Mouse (Mus musculus) neural tube, embryonic 14.5 days (tissue): ENCODE measurements at regions not wholly inside any gene's neighbourhood (a gene's known extent, or its start where the extent isn't known, plus 50 kb on each side); places are given as distances from the start of the nearest gene placed in this dataset.

Experiments used
- ATAC-seq: fragments of 200-750 bp; cut with Nextera tagmentation; 2 replicates; pipeline ENCODE4 v1.8.0; 2017; ENCODE audit warnings: low read depth, mild to moderate bottlenecking, moderate TSS enrichment, moderate library complexity
- H3K27ac ChIP-seq: fragments of 300-500 bp; sonication (generic); 2 replicates; pipeline ENCODE4 v1.5.1; 2014; ENCODE audit warnings: low read depth, mild to moderate bottlenecking, control low read depth, low read length, moderate library complexity, mixed read lengths
- H3K27me3 ChIP-seq: fragments of 300-500 bp; sonication (generic); 2 replicates; pipeline ENCODE4 v1.6.1; 2014; ENCODE audit warnings: low read length; ENCODE audit not compliant: control insufficient read depth, insufficient read depth
- H3K36me3 ChIP-seq: fragments of 300-500 bp; sonication (generic); 2 replicates; pipeline ENCODE4 v1.6.1; 2014; ENCODE audit warnings: low read length, mixed read lengths; ENCODE audit not compliant: control insufficient read depth, insufficient read depth
- H3K4me1 ChIP-seq: fragments of 300-500 bp; sonication (generic); 2 replicates; pipeline ENCODE4 v1.6.1; 2014; ENCODE audit warnings: low read length; ENCODE audit not compliant: control insufficient read depth, insufficient read depth
- H3K4me2 ChIP-seq: fragments of 300-500 bp; sonication (generic); 2 replicates; pipeline ENCODE4 v1.6.1; 2014; ENCODE audit warnings: mild to moderate bottlenecking, low read depth, low read length, control low read depth
- H3K4me3 ChIP-seq: fragments of 300-500 bp; sonication (generic); 2 replicates; pipeline ENCODE4 v1.5.1; 2014; ENCODE audit warnings: low read depth, low read length, control low read depth, mixed read lengths
- H3K9ac ChIP-seq: fragments of 300-500 bp; sonication (generic); replicated peaks from 2 replicates; pipeline ENCODE4 v1.6.1; 2014; ENCODE audit warnings: low read depth, mild to moderate bottlenecking, control low read depth, low read length, mixed read lengths
- H3K9me3 ChIP-seq: fragments of 300-500 bp; sonication (generic); 2 replicates; pipeline ENCODE4 v1.6.1; 2016; ENCODE audit warnings: low read length; ENCODE audit not compliant: control insufficient read depth
- WGBS: fragments of 180-500 bp; shearing (Covaris S2); extraction: QIAGEN DNeasy Blood & Tissue Kit; methylation state at CpG from one replicate; pipeline ENCODE4 v1.1.7; 2014; 5-methylcytosine and 5-hydroxymethylcytosine counted together

- no peak overlapping the region for H3K4me3 ChIP-seq
- no peak overlapping the region for H3K9ac ChIP-seq
- no peaks in the 10 kb centered on the region for H3K4me1 ChIP-seq
- no peak for ATAC-seq
- H3K9me3 ChIP-seq = no peaks in the 10 kb centered on the region
- 88% methylated on average over 9 of the region's 9 CpGs for WGBS
- H3K4me2 ChIP-seq = no peak overlapping the region
- no peaks in the 10 kb centered on the region for H3K36me3 ChIP-seq
- H3K27ac ChIP-seq = no peak overlapping the region
- H3K27me3 ChIP-seq = no peaks in the 10 kb centered on the region
Observed at GRCm38 (mm10) chr8:36394487-36394886, 598.9 kb upstream of the AI429214 start.

GRCm38 (mm10) chr8:36396493-36396892, 596.9 kb upstream of the AI429214 start:
- Histone ChIP-seq H3K27ac (no peak overlapping the region), H3K9me3 (no peaks in the 10 kb centered on the region), H3K4me1 (no peaks in the 10 kb centered on the region), H3K36me3 (no peaks in the 10 kb centered on the region), H3K4me2 (no peak overlapping the region), H3K9ac (no peak overlapping the region), H3K4me3 (no peak overlapping the region), H3K27me3 (no peaks in the 10 kb centered on the region)
- 68% methylated on average over 1 of the region's 1 CpGs for WGBS
- ATAC-seq = no peak

- Histone ChIP-seq H3K27ac (no peak overlapping the region), H3K4me2 (no peak overlapping the region), H3K27me3 (no peaks in the 10 kb centered on the region), H3K4me1 (no peaks in the 10 kb centered on the region), H3K4me3 (no peak overlapping the region), H3K36me3 (no peaks in the 10 kb centered on the region), H3K9ac (no peak overlapping the region), H3K9me3 (no peaks in the 10 kb centered on the region)
- WGBS = 87% methylated on average over 2 of the region's 2 CpGs
- no peak for ATAC-seq
Observed at GRCm38 (mm10) chr8:36406706-36407105, 586.7 kb upstream of the AI429214 start.
